Mouse (Mus musculus) T-cell, adult 2 months (primary cell): ENCODE measurements around the gene Rptor.

Experiments
- DNase-seq: peaks from one replicate; pipeline ENCODE4 v3.0.0; 2022; ENCODE audit warnings: low spot score

Rptor gene

GRCm38 (mm10) chr11:119862523-119863299 is 260.0 kb downstream of the Rptor start:
- no peak for DNase-seq

- DNase-seq: peak; percentile 34
Observed at GRCm38 (mm10) chr11:119863421-119863821, 260.7 kb downstream of the Rptor start.

GRCm38 (mm10) chr11:119866837-119867236 is 264.1 kb downstream of the Rptor start:
- DNase-seq: no peak

- no peak for DNase-seq
Observed at GRCm38 (mm10) chr11:119868138-119868537, 265.4 kb downstream of the Rptor start.

GRCm38 (mm10) chr11:119868556-119868955 is 265.9 kb downstream of the Rptor start:
- DNase-seq: no peak

GRCm38 (mm10) chr11:119871141-119871540 is 268.4 kb downstream of the Rptor start:
- DNase-seq: no peak

- no peak for DNase-seq
Observed at GRCm38 (mm10) chr11:119873643-119874042, 270.9 kb downstream of the Rptor start.

GRCm38 (mm10) chr11:119874841-119875240 is 272.1 kb downstream of the Rptor start:
- no peak for DNase-seq

- no peak for DNase-seq
Observed at GRCm38 (mm10) chr11:119875685-119876084, 273.0 kb downstream of the Rptor start.

GRCm38 (mm10) chr11:119877124-119877523 is 274.4 kb downstream of the Rptor start:
- peak; percentile 39 for DNase-seq

- DNase-seq: no peak
Observed at GRCm38 (mm10) chr11:119879573-119879972, 276.9 kb downstream of the Rptor start.

- DNase-seq: no peak
Observed at GRCm38 (mm10) chr11:119883646-119884045, 280.9 kb downstream of the Rptor start.

- no peak for DNase-seq
Observed at GRCm38 (mm10) chr11:119889966-119890365, 287.3 kb downstream of the Rptor start.

GRCm38 (mm10) chr11:119891601-119892215 is 289.0 kb downstream of the Rptor start:
- DNase-seq: no peak

- no peak for DNase-seq
Observed at GRCm38 (mm10) chr11:119893667-119894236, 291.0 kb downstream of the Rptor start.

- DNase-seq: no peak
Observed at GRCm38 (mm10) chr11:119894634-119895033, 291.9 kb downstream of the Rptor start.

- no peak for DNase-seq
Observed at GRCm38 (mm10) chr11:119897041-119897440, 294.3 kb downstream of the Rptor start.

- no peak for DNase-seq
Observed at GRCm38 (mm10) chr11:119898976-119899375, 296.3 kb downstream of the Rptor start.

- no peak for DNase-seq
Observed at GRCm38 (mm10) chr11:119901174-119901573, 298.5 kb downstream of the Rptor start.

- no peak for DNase-seq
Observed at GRCm38 (mm10) chr11:119902891-119903290, 300.2 kb downstream of the Rptor start.

GRCm38 (mm10) chr11:119904621-119905286 is 302.0 kb downstream of the Rptor start:
- DNase-seq: peak; percentile 54

- DNase-seq: no peak
Observed at GRCm38 (mm10) chr11:119905794-119906193, 303.1 kb downstream of the Rptor start.
